Mouse (Mus musculus): ENCODE data around the gene Krtcap3.
A peak's percentile ranks its signal among the peaks of the same experiment; 100 is the strongest.

DNA sequence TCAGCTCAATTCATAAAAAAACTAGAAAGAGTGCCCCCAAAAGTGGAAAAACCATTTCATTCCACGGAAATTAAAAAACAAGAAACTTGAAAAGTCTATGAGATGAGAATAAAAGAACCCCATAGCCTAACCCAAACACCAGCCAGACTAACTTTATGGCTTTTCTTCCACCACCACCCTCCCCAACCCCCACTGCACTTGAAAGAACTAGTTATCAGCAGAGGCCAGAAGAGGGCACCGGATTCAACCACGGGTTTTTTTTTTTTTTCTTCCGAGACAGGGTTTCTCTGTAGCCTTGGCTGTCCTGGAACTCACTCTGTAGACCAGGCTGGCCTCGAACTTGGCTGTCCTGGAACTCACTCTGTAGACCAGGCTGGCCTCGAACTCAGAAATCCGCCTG is 33.2 kb upstream of the Krtcap3 start:
- peak; percentile 17 for TF ChIP-seq CTCF (IDR thresholded peaks at IDR 0.05)
- no peak for TF ChIP-seq EP300 (IDR thresholded peaks at IDR 0.05)

All from lung, postnatal 0 days (tissue).